ENCODE assay signal across 30 mouse cellular contexts in the genomic region with DNA sequence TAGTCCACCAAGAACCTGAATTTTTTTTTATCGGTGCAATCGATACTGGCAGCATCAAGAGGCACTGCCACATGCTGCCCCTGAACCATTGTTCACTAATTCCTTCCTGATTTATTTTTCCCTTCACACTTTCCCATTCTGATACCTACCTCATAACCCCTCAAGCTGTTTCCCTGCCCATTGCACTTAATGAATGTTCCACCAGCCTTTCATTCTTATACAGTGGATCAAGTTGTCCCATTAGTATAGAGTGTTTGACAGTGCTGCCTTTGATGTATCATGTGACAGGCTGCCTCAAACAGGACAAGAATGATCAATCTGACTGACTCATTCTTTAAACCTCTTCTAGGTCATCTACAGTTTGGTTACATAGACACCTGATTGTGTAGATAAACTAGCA. TPM values are rescaled to one million over a fixed set of nuclear protein-coding genes. Genes with fewer than 3 reads are reported as not detected.
DNase-seq lines count a peak whose midpoint lies in the region; ATAC-seq lines count a peak whose summit lies in the region.
"Had no signal": no experiment of that assay in that cellular context is flagged by ENCODE, and none has a peak within 500 bp of the region (broad histone marks: within the 10 kb centered on the region; RNA-seq: fewer than 3 reads in every experiment).

No protein-coding gene starts in this region.

- no peaks in the 10 kb centered on the region for H3K36me3 ChIP-seq in forebrain, embryonic 11.5 days (ENCODE audit: control insufficient read depth, insufficient read depth, low read length)
- no peaks in the 10 kb centered on the region for H3K36me3 ChIP-seq in forebrain, embryonic 10.5 days (replicated peaks)
- no peaks in the 10 kb centered on the region for H3K36me3 ChIP-seq in hindbrain, embryonic 14.5 days (replicated peaks; ENCODE audit: control insufficient read depth, insufficient read depth)
- no peaks in the 10 kb centered on the region for H3K36me3 ChIP-seq in hindbrain, embryonic 10.5 days
- no peaks in the 10 kb centered on the region for H3K36me3 ChIP-seq in midbrain, embryonic 16.5 days (ENCODE audit: control insufficient read depth, insufficient read depth, low read length)
- H3K36me3 ChIP-seq: heart, embryonic 13.5 days; hindbrain, embryonic 15.5 days; kidney, embryonic 15.5 days; limb, embryonic 12.5 days; liver, embryonic 15.5 days; stomach, embryonic 15.5 days had no signal

- no peaks in the 10 kb centered on the region for H3K9me3 ChIP-seq in forebrain, embryonic 11.5 days (ENCODE audit: control insufficient read depth, low read length)
- H3K9me3 ChIP-seq in forebrain, embryonic 10.5 days = no peaks in the 10 kb centered on the region
- H3K9me3 ChIP-seq in hindbrain, embryonic 14.5 days (ENCODE audit: control insufficient read depth, low read length) = no peaks in the 10 kb centered on the region
- H3K9me3 ChIP-seq in hindbrain, embryonic 10.5 days = no peaks in the 10 kb centered on the region
- no peaks in the 10 kb centered on the region for H3K9me3 ChIP-seq in midbrain, embryonic 16.5 days (replicated peaks; ENCODE audit: control insufficient read depth, low read length, poor library complexity, severe bottlenecking)
- H3K9me3 ChIP-seq: heart, embryonic 13.5 days; hindbrain, embryonic 15.5 days; kidney, embryonic 15.5 days; limb, embryonic 12.5 days; liver, embryonic 15.5 days; stomach, embryonic 15.5 days had no signal

- H3K4me1 ChIP-seq in forebrain, embryonic 11.5 days (replicated peaks; ENCODE audit: control insufficient read depth, insufficient read depth, low read length) = no peaks in the 10 kb centered on the region
- H3K4me1 ChIP-seq in forebrain, embryonic 10.5 days = peaks cover 5% of the 10 kb centered on the region; the same call in 1 of the 2 replicates
- H3K4me1 ChIP-seq in hindbrain, embryonic 14.5 days (replicated peaks; ENCODE audit: control insufficient read depth, insufficient read depth, low read length) = 0 out of 2 replicates have a peak, but pooled peaks cover 4% of the 10 kb centered on the region
- no peaks in the 10 kb centered on the region for H3K4me1 ChIP-seq in hindbrain, embryonic 10.5 days (replicated peaks)
- H3K4me1 ChIP-seq in midbrain, embryonic 16.5 days (ENCODE audit: control insufficient read depth, insufficient read depth, low read length) = no peaks in the 10 kb centered on the region; the same call in 1 of the 2 replicates
- H3K4me1 ChIP-seq: heart, embryonic 13.5 days; hindbrain, embryonic 15.5 days; kidney, embryonic 15.5 days; limb, embryonic 12.5 days; liver, embryonic 15.5 days; stomach, embryonic 15.5 days had no signal

- whole genome bisulfite sequencing in forebrain, embryonic 11.5 days = 65% methylated on average over 2 of the region's 2 CpGs
- 89% methylated on average over 2 of the region's 2 CpGs for WGBS in forebrain, embryonic 10.5 days
- 44% methylated on average over 2 of the region's 2 CpGs for WGBS in hindbrain, embryonic 14.5 days
- WGBS in hindbrain, embryonic 10.5 days = 91% methylated on average over 2 of the region's 2 CpGs
- 46% methylated on average over 2 of the region's 2 CpGs for WGBS in midbrain, embryonic 16.5 days

- no peak overlapping the region for H3K4me2 ChIP-seq in forebrain, embryonic 11.5 days (ENCODE audit: low read depth, low read length, severe bottlenecking)
- no peak overlapping the region for H3K4me2 ChIP-seq in hindbrain, embryonic 14.5 days (replicated peaks)
- H3K4me2 ChIP-seq in midbrain, embryonic 16.5 days (ENCODE audit: low read length) = no peak overlapping the region
- H3K4me2 ChIP-seq: heart, embryonic 13.5 days; hindbrain, embryonic 15.5 days; kidney, embryonic 15.5 days; limb, embryonic 12.5 days; liver, embryonic 15.5 days; lung, embryonic 14.5 days; stomach, embryonic 15.5 days had no signal

- no peak overlapping the region for H3K27ac ChIP-seq in forebrain, embryonic 11.5 days (ENCODE audit: low read depth, low read length)
- H3K27ac ChIP-seq in forebrain, embryonic 10.5 days = no peak overlapping the region
- peak overlapping the region; percentile 32; the same call in 1 of the 2 replicates for H3K27ac ChIP-seq in hindbrain, embryonic 14.5 days
- no peak overlapping the region for H3K27ac ChIP-seq in hindbrain, embryonic 10.5 days
- no peak overlapping the region for H3K27ac ChIP-seq in midbrain, embryonic 16.5 days (ENCODE audit: low read length)
- H3K27ac ChIP-seq: heart, embryonic 13.5 days; hindbrain, embryonic 15.5 days; kidney, embryonic 15.5 days; layer of hippocampus, adult 2 months; left cerebral cortex, adult 2 months; limb, embryonic 12.5 days; liver, embryonic 15.5 days; stomach, embryonic 15.5 days had no signal

- DNase-seq in forebrain, embryonic 11.5 days (ENCODE audit: low spot score) = no peak
- no peak for DNase-seq in forebrain, embryonic 10.5 days (ENCODE audit: extremely low spot score, low spot score)
- DNase-seq in hindbrain, embryonic 14.5 days (ENCODE audit: low spot score) = no peak
- no peak for DNase-seq in hindbrain, embryonic 10.5 days (ENCODE audit: low spot score)
- peak; percentile 24 for DNase-seq in Muller cell, postnatal 12 days (ENCODE audit: inconsistent ontology term)
- no peak for DNase-seq in ovary, postnatal 14 days (ENCODE audit: low spot score)
- no peak for DNase-seq in T-cell, adult 2 months (ENCODE audit: low spot score)
- DNase-seq: adrenal gland, postnatal 10 days; cerebellum, adult 11 months; cerebellum, adult 9-10 months; cerebellum, postnatal 36 days; heart, postnatal 14 days; kidney, adult 18-20 months; kidney, postnatal 25 days; lung, embryonic 14.5 days; lung, postnatal 14 days; right cerebral cortex, postnatal 25 days had no signal

- H3K9ac ChIP-seq in forebrain, embryonic 11.5 days (ENCODE audit: low read length) = no peak overlapping the region
- H3K9ac ChIP-seq in hindbrain, embryonic 14.5 days = no peak overlapping the region
- H3K9ac ChIP-seq in midbrain, embryonic 16.5 days (ENCODE audit: low read depth, low read length) = no peak overlapping the region
- H3K9ac ChIP-seq: heart, embryonic 13.5 days; hindbrain, embryonic 15.5 days; kidney, embryonic 15.5 days; limb, embryonic 12.5 days; liver, embryonic 15.5 days; lung, embryonic 14.5 days; stomach, embryonic 15.5 days had no signal

- H3K4me3 ChIP-seq in forebrain, embryonic 11.5 days (ENCODE audit: low read depth, low read length) = no peak overlapping the region
- no peak overlapping the region for H3K4me3 ChIP-seq in forebrain, embryonic 10.5 days
- H3K4me3 ChIP-seq in hindbrain, embryonic 14.5 days (replicated peaks; ENCODE audit: low read length) = no peak overlapping the region
- H3K4me3 ChIP-seq in hindbrain, embryonic 10.5 days = no peak overlapping the region
- no peak overlapping the region for H3K4me3 ChIP-seq in midbrain, embryonic 16.5 days (ENCODE audit: low read depth, low read length)
- H3K4me3 ChIP-seq: heart, embryonic 13.5 days; hindbrain, embryonic 15.5 days; kidney, embryonic 15.5 days; layer of hippocampus, adult 2 months; left cerebral cortex, adult 2 months; limb, embryonic 12.5 days; liver, embryonic 15.5 days; myocyte; stomach, embryonic 15.5 days had no signal

- ATAC-seq in forebrain, embryonic 11.5 days (replicated peaks; ENCODE audit: low FRiP score) = peak; percentile 64
- peak; percentile 34; the same call in 1 of the 2 replicates for ATAC-seq in hindbrain, embryonic 14.5 days (ENCODE audit: low FRiP score)
- ATAC-seq in midbrain, embryonic 16.5 days = peak; percentile 58; the same call in 1 of the 2 replicates
- ATAC-seq: inflammation-experienced regulatory T-cells, adult 6 months had no signal

- H3K27me3 ChIP-seq in forebrain, embryonic 11.5 days (ENCODE audit: control insufficient read depth, insufficient read depth, low read length) = no peaks in the 10 kb centered on the region
- no peaks in the 10 kb centered on the region for H3K27me3 ChIP-seq in forebrain, embryonic 10.5 days (ENCODE audit: poor library complexity, severe bottlenecking)
- no peaks in the 10 kb centered on the region for H3K27me3 ChIP-seq in hindbrain, embryonic 14.5 days (ENCODE audit: control insufficient read depth, insufficient read depth, low read length)
- no peaks in the 10 kb centered on the region for H3K27me3 ChIP-seq in hindbrain, embryonic 10.5 days (ENCODE audit: insufficient read depth, poor library complexity, severe bottlenecking)
- no peaks in the 10 kb centered on the region for H3K27me3 ChIP-seq in midbrain, embryonic 16.5 days (ENCODE audit: control insufficient read depth, insufficient read depth, low read depth, low read length)
- H3K27me3 ChIP-seq: CH12.LX; heart, embryonic 13.5 days; hindbrain, embryonic 15.5 days; kidney, embryonic 15.5 days; limb, embryonic 12.5 days; liver, embryonic 15.5 days; stomach, embryonic 15.5 days had no signal

RNA-seq across cellular contexts. Expression of gene Mmrn1, which starts 37.9 kb away (rescaled TPM):
- polyA plus RNA-seq in forebrain, embryonic 11.5 days (2014; fragmentation: Nextera tagmentation; extraction: Ambion mirVana) = 5.6 and 6.5 TPM in 2 replicates
- polyA plus RNA-seq in forebrain, embryonic 10.5 days (2016; fragmentation: Nextera tagmentation; extraction: Ambion mirVana) = 5.4 and 5.9 TPM in 2 replicates
- 3.7 and 4.2 TPM in 2 replicates for polyA plus RNA-seq in hindbrain, embryonic 14.5 days (2014; fragmentation: Nextera tagmentation; extraction: Ambion mirVana)
- polyA plus RNA-seq in hindbrain, embryonic 10.5 days (2016; fragmentation: Nextera tagmentation; extraction: Ambion mirVana) = 3.2 and 5.5 TPM in 2 replicates
- 1.5 and 1.8 TPM in 2 replicates for polyA plus RNA-seq in midbrain, embryonic 16.5 days (2015; fragmentation: Nextera tagmentation; extraction: Ambion mirVana)
- polyA plus RNA-seq: C2C12; inflammation-experienced regulatory T-cells, adult 6 months; myocyte had no signal
